Mouse (Mus musculus): Measurements from ENCODE around the gene Arpp21. TPM values are rescaled to one million over a fixed set of nuclear protein-coding genes. Genes with fewer than 3 reads are reported as not detected.

Gene Arpp21
- total RNA-seq, 1 experiment = 0.22 TPM

DNA sequence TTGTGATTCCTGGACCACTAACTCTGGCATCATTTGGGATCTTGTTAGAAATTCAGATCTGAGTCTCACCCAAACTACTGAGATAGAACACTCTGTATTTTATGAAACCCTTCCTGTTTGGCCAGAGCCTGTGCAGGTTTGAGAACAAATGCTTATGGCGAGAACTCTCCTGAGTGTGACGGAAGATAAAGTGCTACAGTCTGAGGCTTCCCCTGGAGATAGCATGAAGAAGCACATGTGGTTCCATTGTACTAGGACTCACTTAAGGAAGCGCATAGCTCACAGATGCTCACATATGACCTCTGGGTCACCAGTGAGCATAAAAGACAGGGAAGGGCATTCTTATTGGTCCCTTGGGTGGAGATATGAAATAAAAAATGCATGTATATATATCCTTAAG is 17.5 kb downstream of the Arpp21 start:
- no peak for DNase-seq (ENCODE audit: low read depth, low spot score)
- H3K4me1 ChIP-seq (ENCODE audit: control insufficient read depth in 2 of 2, insufficient read depth in 2 of 2, low read length in 2 of 2, poor library complexity in 1 of 2) = no peaks in the 10 kb centered on the region
- in situ Hi-C loops (cut with MboI; ENCODE audit: low sequenced_read_pairs in 2 of 2, unreplicated experiment in 2 of 2) = no loop called here

DNA sequence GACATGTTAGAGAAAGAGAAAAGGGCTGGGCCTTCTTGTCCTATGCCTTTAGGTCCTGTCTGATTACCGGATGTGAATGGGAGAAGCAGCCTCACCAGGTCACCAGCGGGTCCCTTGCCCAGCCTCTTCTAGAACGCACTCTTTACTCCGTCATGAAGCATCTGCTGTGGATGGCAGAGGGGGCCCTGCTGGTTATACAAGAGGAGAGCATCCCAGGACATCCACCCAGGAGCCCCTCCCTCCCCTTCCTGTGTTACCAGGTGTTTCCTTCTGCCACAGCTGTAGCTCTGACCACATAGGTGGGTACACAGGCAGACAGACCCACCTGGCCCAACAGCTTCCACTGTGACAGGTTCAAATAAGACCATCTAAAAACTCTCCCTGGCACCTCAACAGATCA is 18.6 kb downstream of the Arpp21 start:
- in situ Hi-C loops (cut with MboI; ENCODE audit: low sequenced_read_pairs in 2 of 2, unreplicated experiment in 2 of 2) = no loop called here
- H3K27ac ChIP-seq (ENCODE audit: insufficient read depth, low read depth, low read length, poor library complexity, severe bottlenecking) = no peak overlapping the region
- H3K9me3 ChIP-seq (ENCODE audit: control insufficient read depth, insufficient read depth, low read depth, low read length) = no peaks in the 10 kb centered on the region
- DNase-seq (ENCODE audit: low read depth, low spot score) = no peak
- TF ChIP-seq CHD2 (IDR thresholded peaks at IDR 0.05; ENCODE audit: low read depth, low read length) = no peak
- TF ChIP-seq ZC3H11A (IDR thresholded peaks at IDR 0.05; ENCODE audit: borderline replicate concordance, low read depth, low read length) = no peak
- TF ChIP-seq ZNF384 (IDR thresholded peaks at IDR 0.05; ENCODE audit: low read depth, low read length) = no peak
- TF ChIP-seq HCFC1 (IDR thresholded peaks at IDR 0.05; ENCODE audit: borderline replicate concordance, insufficient read depth, low read length) = no peak
- no peak for TF ChIP-seq MAFK (IDR thresholded peaks at IDR 0.05; ENCODE audit: insufficient read depth, low read depth, low read length)
- no peaks in the 10 kb centered on the region for H3K4me1 ChIP-seq (ENCODE audit: control insufficient read depth in 2 of 2, insufficient read depth in 2 of 2, low read length in 2 of 2, poor library complexity in 1 of 2)
- H3K9ac ChIP-seq (ENCODE audit: insufficient read depth, low read depth, low read length, poor library complexity, severe bottlenecking) = no peak overlapping the region
- no peaks in the 10 kb centered on the region for H3K36me3 ChIP-seq (ENCODE audit: control insufficient read depth, insufficient read depth, low read length, poor library complexity, severe bottlenecking)
- H3K4me3 ChIP-seq (ENCODE audit: insufficient read depth in 1 of 2, low read depth in 1 of 2, low read length in 2 of 2, poor library complexity in 1 of 2, severe bottlenecking in 1 of 2) = no peak overlapping the region

More for the DNA sequence above, 17.5 kb downstream of the Arpp21 start:
- no peak overlapping the region for H3K4me3 ChIP-seq (ENCODE audit: insufficient read depth in 1 of 2, low read depth in 1 of 2, low read length in 2 of 2, poor library complexity in 1 of 2, severe bottlenecking in 1 of 2)
- TF ChIP-seq ZNF384 (IDR thresholded peaks at IDR 0.05; ENCODE audit: low read depth, low read length) (no peak), ZC3H11A (IDR thresholded peaks at IDR 0.05; ENCODE audit: borderline replicate concordance, low read depth, low read length) (no peak), HCFC1 (IDR thresholded peaks at IDR 0.05; ENCODE audit: borderline replicate concordance, insufficient read depth, low read length) (no peak), CHD2 (IDR thresholded peaks at IDR 0.05; ENCODE audit: low read depth, low read length) (no peak), MAFK (IDR thresholded peaks at IDR 0.05; ENCODE audit: insufficient read depth, low read depth, low read length) (no peak)
- H3K9me3 ChIP-seq (ENCODE audit: control insufficient read depth, insufficient read depth, low read depth, low read length) = no peaks in the 10 kb centered on the region
- no peak overlapping the region for H3K27ac ChIP-seq (ENCODE audit: insufficient read depth, low read depth, low read length, poor library complexity, severe bottlenecking)
- no peak overlapping the region for H3K9ac ChIP-seq (ENCODE audit: insufficient read depth, low read depth, low read length, poor library complexity, severe bottlenecking)
- H3K36me3 ChIP-seq (ENCODE audit: control insufficient read depth, insufficient read depth, low read length, poor library complexity, severe bottlenecking) = no peaks in the 10 kb centered on the region

DNA sequence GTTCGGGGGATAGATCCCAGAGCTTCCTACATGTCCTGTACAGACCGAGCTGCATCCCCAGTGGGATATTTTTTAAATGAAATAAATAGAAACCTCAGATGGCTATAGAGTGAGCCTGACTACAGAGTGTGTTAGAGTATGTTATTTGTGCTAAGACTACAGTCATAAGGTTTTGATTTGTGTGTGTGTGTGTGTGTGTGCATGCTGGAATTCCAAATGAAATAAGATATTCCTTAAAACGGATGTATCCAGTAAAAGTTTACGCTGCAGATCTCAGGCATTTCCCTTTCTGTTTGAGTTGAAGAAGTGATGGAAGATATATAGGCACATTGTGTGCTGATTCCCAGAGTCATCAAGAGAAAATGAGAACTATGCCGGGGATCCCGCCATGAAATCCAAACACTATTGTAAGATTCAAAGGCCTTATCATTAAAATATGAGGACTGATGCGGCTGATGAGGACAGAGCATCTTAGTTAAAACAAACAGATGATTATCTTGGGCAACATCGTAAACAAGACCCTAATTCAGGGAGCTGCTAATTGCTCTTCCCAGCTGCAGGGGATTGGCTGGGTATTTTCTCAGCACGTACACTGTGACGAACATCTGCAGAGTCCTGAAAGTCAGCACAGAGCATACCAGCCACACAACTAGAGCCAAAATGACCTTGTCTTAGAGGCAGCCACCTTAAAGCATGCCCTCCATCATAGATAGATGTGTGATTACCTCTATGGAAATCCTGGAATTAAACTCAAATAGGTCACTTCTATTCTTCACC is 20.5 kb downstream of the Arpp21 start:
- no peaks in the 10 kb centered on the region for H3K36me3 ChIP-seq (ENCODE audit: control insufficient read depth, insufficient read depth, low read length, poor library complexity, severe bottlenecking)
- TF ChIP-seq MAFK (IDR thresholded peaks at IDR 0.05; ENCODE audit: insufficient read depth, low read depth, low read length) (no peak), HCFC1 (IDR thresholded peaks at IDR 0.05; ENCODE audit: borderline replicate concordance, insufficient read depth, low read length) (no peak), ZC3H11A (IDR thresholded peaks at IDR 0.05; ENCODE audit: borderline replicate concordance, low read depth, low read length) (no peak), ZNF384 (IDR thresholded peaks at IDR 0.05; ENCODE audit: low read depth, low read length) (no peak), CHD2 (IDR thresholded peaks at IDR 0.05; ENCODE audit: low read depth, low read length) (no peak)
- DNase-seq (ENCODE audit: low read depth, low spot score) = no peak

DNA sequence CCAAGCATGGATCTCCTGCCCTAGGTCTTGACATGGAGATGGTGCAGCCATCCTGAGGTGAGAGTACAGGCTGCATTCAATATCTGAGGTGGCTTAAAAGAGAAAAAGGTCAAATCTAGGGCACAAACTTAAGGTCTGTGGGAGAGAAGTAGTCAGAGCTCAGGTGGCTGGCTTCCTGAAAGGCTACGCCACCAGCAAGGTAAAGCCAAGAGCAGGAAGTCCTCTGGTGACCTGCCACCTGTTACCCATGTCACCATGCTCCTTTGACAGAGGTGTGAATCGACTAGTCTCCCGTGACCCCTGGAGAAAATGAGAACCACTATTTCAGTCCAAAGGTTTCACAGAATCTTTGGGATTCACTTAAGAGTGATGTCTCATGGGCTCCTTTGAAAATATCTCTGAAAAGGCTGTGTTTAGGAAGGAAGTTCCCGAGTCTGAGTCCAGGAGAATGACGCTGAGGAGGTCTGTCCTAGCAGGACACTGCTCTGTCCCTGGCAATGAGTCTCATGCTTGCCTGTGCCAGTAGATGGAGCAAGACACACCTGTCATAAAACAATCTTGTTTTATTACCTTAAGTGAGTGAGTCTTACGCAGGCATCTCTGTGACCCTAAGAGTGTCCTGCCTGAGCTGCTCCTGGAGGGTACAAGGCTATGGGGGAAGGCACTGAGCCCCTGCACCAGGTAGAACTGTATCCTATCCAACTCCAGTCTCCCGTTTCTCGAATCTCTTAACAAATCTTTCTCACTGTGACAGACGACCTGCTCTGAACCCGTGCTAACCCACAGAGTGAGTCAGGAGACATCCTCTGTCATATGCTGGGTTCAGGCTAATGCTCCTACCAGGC is 22.1 kb downstream of the Arpp21 start:
- Histone ChIP-seq H3K9ac (ENCODE audit: insufficient read depth, low read depth, low read length, poor library complexity, severe bottlenecking) (no peak overlapping the region), H3K4me1 (ENCODE audit: control insufficient read depth in 2 of 2, insufficient read depth in 2 of 2, low read length in 2 of 2, poor library complexity in 1 of 2) (no peaks in the 10 kb centered on the region), H3K36me3 (ENCODE audit: control insufficient read depth, insufficient read depth, low read length, poor library complexity, severe bottlenecking) (no peaks in the 10 kb centered on the region), H3K9me3 (ENCODE audit: control insufficient read depth, insufficient read depth, low read depth, low read length) (no peaks in the 10 kb centered on the region), H3K4me3 (ENCODE audit: insufficient read depth in 1 of 2, low read depth in 1 of 2, low read length in 2 of 2, poor library complexity in 1 of 2, severe bottlenecking in 1 of 2) (no peak overlapping the region), H3K27ac (ENCODE audit: insufficient read depth, low read depth, low read length, poor library complexity, severe bottlenecking) (no peak overlapping the region)
- DNase-seq (ENCODE audit: low read depth, low spot score) = no peak
- TF ChIP-seq ZC3H11A (IDR thresholded peaks at IDR 0.05; ENCODE audit: borderline replicate concordance, low read depth, low read length) = no peak
- no peak for TF ChIP-seq MAFK (IDR thresholded peaks at IDR 0.05; ENCODE audit: insufficient read depth, low read depth, low read length)
- TF ChIP-seq CHD2 (IDR thresholded peaks at IDR 0.05; ENCODE audit: low read depth, low read length) = no peak
- no peak for TF ChIP-seq HCFC1 (IDR thresholded peaks at IDR 0.05; ENCODE audit: borderline replicate concordance, insufficient read depth, low read length)
- TF ChIP-seq ZNF384 (IDR thresholded peaks at IDR 0.05; ENCODE audit: low read depth, low read length) = no peak
- in situ Hi-C loops (cut with MboI; ENCODE audit: low sequenced_read_pairs in 2 of 2, unreplicated experiment in 2 of 2) = no loop called here

More for the DNA sequence above, 20.5 kb downstream of the Arpp21 start:
- Histone ChIP-seq H3K9me3 (ENCODE audit: control insufficient read depth, insufficient read depth, low read depth, low read length) (no peaks in the 10 kb centered on the region), H3K4me3 (ENCODE audit: insufficient read depth in 1 of 2, low read depth in 1 of 2, low read length in 2 of 2, poor library complexity in 1 of 2, severe bottlenecking in 1 of 2) (no peak overlapping the region), H3K4me1 (ENCODE audit: control insufficient read depth in 2 of 2, insufficient read depth in 2 of 2, low read length in 2 of 2, poor library complexity in 1 of 2) (no peaks in the 10 kb centered on the region), H3K9ac (ENCODE audit: insufficient read depth, low read depth, low read length, poor library complexity, severe bottlenecking) (no peak overlapping the region), H3K27ac (ENCODE audit: insufficient read depth, low read depth, low read length, poor library complexity, severe bottlenecking) (no peak overlapping the region)
- in situ Hi-C loops (cut with MboI; ENCODE audit: low sequenced_read_pairs in 2 of 2, unreplicated experiment in 2 of 2) = no loop called here
